Mouse (Mus musculus) liver, embryonic 16.5 days (tissue): Measurements from ENCODE around the gene Hexa. TPM values are rescaled to one million over a fixed set of nuclear protein-coding genes. Genes with fewer than 3 reads are reported as not detected.

Source experiments
- ATAC-seq: fragments of 200-750 bp; cut with Nextera tagmentation; 2 replicates; pipeline ENCODE4 v1.8.0; 2017; ENCODE audit warnings: low read depth, mild to moderate bottlenecking, moderate number of reproducible peaks, moderate library complexity
- H3K27ac ChIP-seq: fragments of 300-500 bp; sonication (generic); 2 replicates; pipeline ENCODE4 v1.5.1; 2014; ENCODE audit warnings: mild to moderate bottlenecking, low read length
- H3K27me3 ChIP-seq: fragments of 300-500 bp; sonication (generic); 2 replicates; pipeline ENCODE4 v1.6.1; 2014; ENCODE audit warnings: low read depth, low read length, mixed read lengths; ENCODE audit not compliant: control insufficient read depth, insufficient read depth
- H3K36me3 ChIP-seq: fragments of 300-500 bp; sonication (generic); 2 replicates; pipeline ENCODE4 v1.6.1; 2014; ENCODE audit warnings: mild to moderate bottlenecking; ENCODE audit not compliant: control insufficient read depth, insufficient read depth
- H3K4me1 ChIP-seq: fragments of 300-500 bp; sonication (generic); 2 replicates; pipeline ENCODE4 v1.6.1; 2014; ENCODE audit warnings: low read depth, low read length, mixed read lengths; ENCODE audit not compliant: control insufficient read depth
- H3K4me2 ChIP-seq: fragments of 300-500 bp; sonication (generic); 2 replicates; pipeline ENCODE4 v1.6.1; 2014; ENCODE audit warnings: low read depth, low read length, mixed read lengths
- H3K4me3 ChIP-seq: fragments of 300-500 bp; sonication (generic); 2 replicates; pipeline ENCODE4 v1.5.1; 2014; ENCODE audit warnings: low read depth, mild to moderate bottlenecking, low read length
- H3K9ac ChIP-seq: fragments of 300-500 bp; sonication (generic); 2 replicates; pipeline ENCODE4 v1.6.1; 2014; ENCODE audit warnings: low read depth, low read length
- H3K9me3 ChIP-seq: fragments of 300-500 bp; sonication (generic); replicated peaks from 2 replicates; pipeline ENCODE4 v1.6.1; 2016; ENCODE audit warnings: low read length; ENCODE audit not compliant: control insufficient read depth
- WGBS: fragments of 180-500 bp; shearing (Covaris S2); extraction: QIAGEN DNeasy Blood & Tissue Kit; methylation state at CpG from one replicate; pipeline ENCODE4 v1.1.7; 2014; ENCODE audit not compliant: insufficient replicate concordance; 5-methylcytosine and 5-hydroxymethylcytosine counted together
- polyA plus RNA-seq: library from polyadenylated mRNA; unstranded; fragments of >200 nt; fragmentation: Nextera tagmentation; extraction: Ambion mirVana; gene quantifications from 2 replicates; pipeline ENCODE4 v1.2.1, GENCODE M21; 2015

The Hexa gene
- polyA plus RNA-seq, 1 experiment from 2014 or later, result 38.7 TPM

DNA sequence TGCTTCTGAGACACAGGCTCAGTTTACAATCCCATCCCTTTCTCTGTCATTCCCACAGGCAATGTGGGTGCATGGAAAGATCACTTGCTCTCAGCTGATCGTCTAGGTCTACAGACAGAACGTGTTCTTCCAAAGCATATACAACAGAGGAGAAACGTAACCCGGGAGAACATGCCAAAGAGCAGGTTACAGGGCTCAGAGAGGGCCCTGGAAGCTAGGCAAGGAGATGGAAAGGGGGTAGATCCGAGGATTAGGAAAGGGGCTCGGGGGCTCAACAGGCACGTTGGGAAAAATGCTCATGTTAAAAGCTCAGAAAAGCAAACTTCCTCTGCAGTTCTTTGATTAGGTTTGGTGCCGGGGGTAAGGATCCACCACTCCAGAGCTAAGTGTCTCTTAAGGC, 62.3 kb downstream of the Hexa start:
- Histone ChIP-seq H3K4me1 (no peaks in the 10 kb centered on the region), H3K4me3 (no peak overlapping the region), H3K4me2 (no peak overlapping the region), H3K9ac (no peak overlapping the region), H3K27ac (no peak overlapping the region), H3K27me3 (peaks cover 52% of the 10 kb centered on the region), H3K36me3 (no peaks in the 10 kb centered on the region), H3K9me3 (no peaks in the 10 kb centered on the region)
- WGBS, result 52% methylated on average over 8 of the region's 8 CpGs
- no peak for ATAC-seq

DNA sequence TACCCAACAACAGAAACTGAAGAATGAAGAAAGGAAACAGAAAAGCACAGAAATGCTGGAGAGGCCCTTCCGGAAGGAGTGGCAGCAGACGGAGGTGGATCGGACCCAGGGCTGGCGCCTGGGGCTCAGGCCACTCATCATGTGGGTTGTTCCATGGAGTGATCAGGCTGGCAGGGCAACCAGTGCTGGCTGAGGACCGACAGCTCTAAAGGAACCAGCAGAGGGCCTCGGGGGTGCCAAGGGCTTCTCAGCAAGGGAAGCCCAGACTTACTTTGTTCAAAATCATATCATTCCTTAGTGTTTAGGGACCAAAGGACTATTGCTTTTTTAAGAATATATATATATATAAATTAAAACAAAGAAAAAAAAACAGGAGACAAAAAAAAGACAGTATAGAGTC, 66.6 kb downstream of the Hexa start:
- Histone ChIP-seq H3K9ac (no peak overlapping the region), H3K4me3 (no peak overlapping the region), H3K9me3 (no peaks in the 10 kb centered on the region), H3K4me1 (no peaks in the 10 kb centered on the region), H3K27me3 (peaks cover 54% of the 10 kb centered on the region), H3K4me2 (no peak overlapping the region), H3K27ac (no peak overlapping the region), H3K36me3 (no peaks in the 10 kb centered on the region)
- no peak for ATAC-seq
- 48% methylated on average over 6 of the region's 6 CpGs for WGBS

DNA sequence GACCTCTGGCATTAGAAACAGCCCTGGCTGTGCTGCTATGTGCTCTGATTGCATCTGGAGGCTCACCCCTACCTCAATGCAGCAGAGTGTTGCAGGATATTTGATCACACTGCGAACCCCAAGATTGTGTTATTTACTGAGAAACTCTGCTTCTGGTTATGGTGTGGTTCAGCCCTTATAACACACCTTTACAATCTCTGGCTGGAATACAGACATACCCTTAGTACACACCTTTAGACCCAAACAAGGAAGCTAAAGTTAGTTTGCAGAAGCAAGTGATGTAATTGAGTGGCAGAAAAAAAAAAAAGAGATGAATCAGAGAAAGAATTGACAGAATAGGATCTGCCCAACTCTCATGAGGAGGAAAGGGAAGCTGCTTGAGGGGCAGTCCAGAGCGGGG, 71.6 kb downstream of the Hexa start:
- Histone ChIP-seq H3K27ac (no peak overlapping the region), H3K4me3 (no peak overlapping the region), H3K4me1 (no peaks in the 10 kb centered on the region), H3K9ac (no peak overlapping the region), H3K36me3 (no peaks in the 10 kb centered on the region), H3K27me3 (peaks cover 16% of the 10 kb centered on the region), H3K9me3 (no peaks in the 10 kb centered on the region), H3K4me2 (no peak overlapping the region)
- 60% methylated on average over 2 of the region's 2 CpGs for WGBS
- no peak for ATAC-seq

Other genes with a start within 250 kb of the Hexa start
- gene Adpgk, start 248.0 kb upstream of the Hexa start, polyA plus RNA-seq, result 24.2 and 32.2 TPM in 2 replicates
- 1.4 and 1.5 TPM in 2 replicates for gene Bbs4, start 186.0 kb upstream of the Hexa start, polyA plus RNA-seq
- gene Arih1, start 52.9 kb upstream of the Hexa start, polyA plus RNA-seq, result 4.3 and 5.8 TPM in 2 replicates
- not detected in 2 replicates for gene Tmem202, start 307 bp downstream of the Hexa start, polyA plus RNA-seq
- 0.05 TPM in 1 of 2 replicates, not detected in the other for gene Celf6, start 38.4 kb downstream of the Hexa start, polyA plus RNA-seq
- gene Parp6, start 77.7 kb downstream of the Hexa start, polyA plus RNA-seq, result 3.5 and 4.3 TPM in 2 replicates
- gene Pkm, start 116.8 kb downstream of the Hexa start, polyA plus RNA-seq, result 152 and 158 TPM in 2 replicates
- 0.25 and 0.27 TPM in 2 replicates for gene Gramd2, start 140.6 kb downstream of the Hexa start, polyA plus RNA-seq
- gene Senp8, start 211.2 kb downstream of the Hexa start, polyA plus RNA-seq, result 3.2 and 3.6 TPM in 2 replicates
- gene Myo9a, start 211.4 kb downstream of the Hexa start, polyA plus RNA-seq, result 3.1 and 3.4 TPM in 2 replicates